In the genomic region with DNA sequence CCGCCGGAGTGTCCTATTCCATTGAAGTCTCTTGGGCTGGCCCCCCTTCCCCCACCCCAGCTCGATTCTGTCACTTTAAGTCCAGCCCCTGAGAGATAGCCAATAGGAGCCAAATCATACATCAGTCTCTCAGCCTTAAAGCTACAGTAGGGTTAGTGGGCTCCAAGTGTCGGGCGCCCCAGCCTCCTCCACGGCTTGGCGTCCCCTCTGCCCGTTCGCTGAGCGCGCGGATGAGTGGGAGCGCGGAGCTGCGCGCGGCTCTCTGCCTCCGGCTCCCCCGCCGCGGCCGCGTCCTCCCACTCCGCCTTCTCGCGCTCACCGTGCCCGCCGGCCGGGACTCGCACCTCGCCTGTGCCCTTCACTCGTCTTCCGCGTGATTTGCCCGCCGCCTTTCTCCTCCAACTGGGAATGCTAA, we compare ENCODE assay signal across 8 mouse cellular contexts.
DNase-seq lines count a peak whose midpoint lies in the region; ATAC-seq and TF ChIP-seq lines count a peak whose summit lies in the region.

No protein-coding gene starts in this region.

- peaks cover 35% of the 10 kb centered on the region for H3K27me3 ChIP-seq in hindbrain, postnatal 0 days (ENCODE audit: insufficient read depth, low read length)
- H3K27me3 ChIP-seq in stomach, embryonic 14.5 days (ENCODE audit: control insufficient read depth, insufficient read depth, low read length): peaks cover 45% of the 10 kb centered on the region

- peaks cover 4% of the 10 kb centered on the region; the same call in 1 of the 2 replicates for H3K4me1 ChIP-seq in hindbrain, postnatal 0 days (ENCODE audit: insufficient read depth, low read length)
- peaks cover 10% of the 10 kb centered on the region; the same call in 1 of the 2 replicates for H3K4me1 ChIP-seq in stomach, embryonic 14.5 days (ENCODE audit: control insufficient read depth, insufficient read depth, low read length)

- H3K4me3 ChIP-seq in hindbrain, postnatal 0 days (ENCODE audit: low read length): peak overlapping the region; percentile 51
- peak overlapping the region; percentile 39 for H3K4me3 ChIP-seq in stomach, embryonic 14.5 days (ENCODE audit: low read depth, low read length)

- ATAC-seq in hindbrain, postnatal 0 days: peak; percentile 91
- peak; percentile 74; the same call in 1 of the 2 replicates for ATAC-seq in stomach, embryonic 14.5 days (ENCODE audit: insufficient number of reproducible peaks, insufficient read depth, low FRiP score, low read depth)

- H3K9me3 ChIP-seq in hindbrain, postnatal 0 days (ENCODE audit: low read length): no peaks in the 10 kb centered on the region
- H3K9me3 ChIP-seq in stomach, embryonic 14.5 days (ENCODE audit: control insufficient read depth, low read depth, low read length): no peaks in the 10 kb centered on the region

- no peak for TF ChIP-seq CTCF in hindbrain, postnatal 0 days (IDR thresholded peaks at IDR 0.05; ENCODE audit: low read depth)

- DNase-seq in R1 (ENCODE audit: low read depth, low spot score): peak; percentile 77
- peak; percentile 75 for DNase-seq in cerebellum, adult 9-10 months
- DNase-seq in frontal cortex, adult 2 months (ENCODE audit: extremely low spot score in 1 of 2, low spot score in 1 of 2): peak; percentile 15 to 58
- peak; percentile 74 for DNase-seq in hindbrain, postnatal 0 days (ENCODE audit: low spot score)
- peak; percentile 16 for DNase-seq in left cerebral cortex, adult 11 months (ENCODE audit: low spot score)
- DNase-seq in mesoderm, embryonic 11.5 days (ENCODE audit: low read depth, low spot score): peak; percentile 61
- DNase-seq in thymus, postnatal 10 days (ENCODE audit: low spot score in 2 of 2): no peak

- WGBS in hindbrain, postnatal 0 days: under 1% methylated on average over 37 of the region's 37 CpGs
- WGBS in stomach, embryonic 14.5 days: under 1% methylated on average over 37 of the region's 37 CpGs

- H3K36me3 ChIP-seq in hindbrain, postnatal 0 days (ENCODE audit: insufficient read depth, low read length): no peaks in the 10 kb centered on the region
- H3K36me3 ChIP-seq in stomach, embryonic 14.5 days (ENCODE audit: control insufficient read depth, insufficient read depth, low read length): no peaks in the 10 kb centered on the region

- H3K4me2 ChIP-seq in hindbrain, postnatal 0 days (ENCODE audit: low read depth, low read length): peak overlapping the region; percentile 88
- peak overlapping the region; percentile 70 for H3K4me2 ChIP-seq in stomach, embryonic 14.5 days (replicated peaks; ENCODE audit: low read depth, low read length)

- H3K27ac ChIP-seq in hindbrain, postnatal 0 days: no peak overlapping the region
- H3K27ac ChIP-seq in stomach, embryonic 14.5 days (ENCODE audit: low read length): no peak overlapping the region

- peak overlapping the region; percentile 39 for H3K9ac ChIP-seq in hindbrain, postnatal 0 days (replicated peaks; ENCODE audit: low read length)
- no peak overlapping the region for H3K9ac ChIP-seq in stomach, embryonic 14.5 days (replicated peaks; ENCODE audit: low read depth, low read length)

Comparison
In these comparisons a context has a peak if more than half of its experiments do, and no peak if none do; other contexts are left out.
1. DNase-seq: peak in R1 (single experiment), cerebellum, adult 9-10 months (single experiment), frontal cortex, adult 2 months (2 of 2), hindbrain, postnatal 0 days (single experiment), left cerebral cortex, adult 11 months (single experiment) and mesoderm, embryonic 11.5 days (single experiment); none in thymus, postnatal 10 days (0 of 2).